Mouse (Mus musculus): ENCODE data around the gene Srek1ip1.
A peak's percentile ranks its signal among the peaks of the same experiment; 100 is the strongest.

Srek1ip1 gene

GRCm38 (mm10) chr13:104843295-104844089 is 51.2 kb downstream of the Srek1ip1 start:
- DNase-seq (ENCODE audit: low spot score): no peak

GRCm38 (mm10) chr13:104853645-104854044 is 61.4 kb downstream of the Srek1ip1 start:
- DNase-seq (ENCODE audit: low spot score): no peak

DNA sequence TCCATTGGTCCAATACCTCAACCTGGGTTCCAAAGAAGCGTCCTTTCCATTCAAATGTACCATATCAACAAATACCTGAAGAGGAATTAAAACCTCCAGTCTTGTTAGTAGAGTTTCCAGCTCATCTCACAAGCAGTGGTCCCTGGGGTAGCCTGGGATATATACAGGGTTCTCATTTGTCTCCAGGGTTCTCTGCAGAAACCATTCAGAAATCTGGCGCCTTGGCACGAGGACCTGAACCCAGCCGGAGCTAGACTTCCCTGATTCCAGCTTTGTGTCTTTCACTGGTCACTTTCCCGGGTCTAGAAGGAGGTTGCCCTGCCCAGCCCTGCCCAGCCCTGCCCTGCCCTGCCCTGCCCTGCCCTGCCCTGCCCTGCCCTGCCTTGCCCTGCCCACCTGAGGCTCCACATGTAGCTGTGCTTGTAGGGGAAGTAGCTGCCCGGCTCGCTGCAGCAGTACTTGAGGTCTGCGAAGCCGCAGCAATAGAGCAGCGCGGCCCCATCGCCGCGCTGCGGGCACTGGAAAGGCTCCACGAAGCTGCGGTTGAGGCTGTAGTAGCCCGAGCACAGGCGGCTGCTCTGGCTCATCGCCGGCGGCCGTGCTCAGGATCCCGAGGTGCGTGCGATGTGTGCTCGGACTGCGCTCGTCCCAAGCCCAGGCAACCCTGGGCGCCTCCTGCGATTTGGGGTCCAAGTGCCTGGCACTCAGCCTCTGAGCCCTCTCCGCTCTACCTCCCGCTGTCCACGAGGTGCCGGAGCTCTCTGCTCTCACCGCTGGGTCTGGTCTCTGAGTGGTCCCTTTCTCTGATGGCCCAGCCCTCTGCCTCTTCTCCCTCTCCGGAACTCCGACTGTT is 71.1 kb downstream of the Srek1ip1 start, which contains the start of gene Shisal2b:
Gene Shisal2b (minus strand): TSS at position 767 of the 853 bp plus-strand sequence.
- DNase-seq (ENCODE audit: low spot score): peak; percentile 29

GRCm38 (mm10) chr13:104866726-104867125 is 74.4 kb downstream of the Srek1ip1 start:
- DNase-seq (ENCODE audit: low spot score): no peak

DNA sequence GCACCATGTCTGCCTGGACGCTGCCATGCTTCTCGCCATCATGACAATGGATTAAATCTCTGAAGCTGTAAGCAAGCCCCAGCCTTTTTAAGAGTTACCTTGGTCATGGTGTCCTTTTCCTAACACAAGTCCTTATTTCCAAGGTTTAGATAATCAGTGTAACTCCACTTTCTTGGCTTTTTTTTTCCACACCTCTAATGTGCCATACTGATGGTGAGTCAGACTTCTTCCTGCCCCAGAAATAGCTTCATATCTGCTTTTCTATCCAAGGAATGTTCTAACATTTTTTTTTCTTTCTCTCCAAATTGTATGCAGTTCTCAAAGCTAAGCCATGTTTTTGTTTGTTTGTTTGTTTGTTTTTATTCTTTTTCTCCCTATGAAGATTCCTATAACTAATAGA is 77.6 kb downstream of the Srek1ip1 start:
- DNase-seq (ENCODE audit: low spot score): no peak

- no peak for DNase-seq (ENCODE audit: low spot score)
Measured at GRCm38 (mm10) chr13:104878508-104878907, 86.2 kb downstream of the Srek1ip1 start.

- no peak for DNase-seq (ENCODE audit: low spot score)
Measured at GRCm38 (mm10) chr13:104883566-104884249, 91.4 kb downstream of the Srek1ip1 start.

GRCm38 (mm10) chr13:104886308-104887032 is 94.2 kb downstream of the Srek1ip1 start:
- DNase-seq (ENCODE audit: low spot score): no peak

Data from yolk sac, embryonic 10.5 days (tissue).